Mouse (Mus musculus) liver, embryonic 14.5 days (tissue): ENCODE measurements around the gene Unk.

ENCODE experiments used
- CTCF ChIP-seq: IDR thresholded peaks from 2 replicates; pipeline ENCODE4 v1.5.1; 2016; ENCODE audit warnings: antibody characterized with exemption, low read depth, control low read depth
- EP300 ChIP-seq: IDR thresholded peaks from 2 replicates; pipeline ENCODE4 v1.6.1; 2016; ENCODE audit warnings: antibody characterized with exemption, low read depth

DNA sequence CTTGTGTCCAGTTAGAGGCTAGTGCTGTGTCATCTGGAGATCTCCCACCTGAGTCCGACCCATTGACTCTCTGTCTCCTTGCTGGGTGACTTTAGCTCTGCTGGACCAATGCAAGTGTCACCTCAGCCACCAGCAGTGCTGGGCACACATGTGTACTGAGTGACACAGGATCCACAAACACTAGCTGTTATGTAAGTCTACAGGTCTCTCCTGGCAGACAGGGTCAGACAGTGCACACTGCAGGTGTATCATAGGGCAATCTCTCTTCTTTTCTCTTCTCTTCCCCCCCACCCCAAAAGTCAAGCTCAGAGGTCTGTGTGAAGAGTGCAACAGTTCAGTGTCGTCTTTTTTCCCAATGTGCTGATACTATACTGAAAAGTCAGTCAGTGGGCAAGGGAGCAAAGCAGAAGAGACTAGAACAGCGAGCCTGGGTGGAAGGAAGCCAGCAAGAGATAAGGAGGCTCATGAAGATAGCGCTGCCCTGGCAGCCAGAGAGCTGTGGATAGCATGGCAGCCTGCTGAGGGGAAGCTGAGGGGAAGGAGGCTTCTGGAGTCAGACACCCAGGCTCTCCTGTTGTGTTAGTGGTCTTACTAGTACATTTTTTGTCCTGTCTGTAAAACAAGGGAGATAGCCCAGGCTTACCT is 27.2 kb downstream of the Unk start:
- no peak for TF ChIP-seq CTCF
- TF ChIP-seq EP300, result 0 out of 2 replicates have a peak, but pooled peaks have one; percentile 27
